Mouse (Mus musculus) kidney, embryonic 16.5 days (tissue): ENCODE data around the gene Tas2r143. TPM values are rescaled to one million over a fixed set of nuclear protein-coding genes. Genes with fewer than 3 reads are reported as not detected.

Experiments used
- ATAC-seq: fragments of 200-750 bp; cut with Nextera tagmentation; 2 replicates; pipeline ENCODE4 v1.8.0; 2017; ENCODE audit warnings: moderate TSS enrichment; ENCODE audit not compliant: low FRiP score, low TSS enrichment
- H3K27ac ChIP-seq: fragments of 300-500 bp; sonication (generic); 2 replicates; pipeline ENCODE4 v1.5.1; 2014; ENCODE audit warnings: low read length
- H3K27me3 ChIP-seq: fragments of 300-500 bp; sonication (generic); 2 replicates; pipeline ENCODE4 v1.6.1; 2014; ENCODE audit warnings: low read length, control low read depth, mixed read lengths; ENCODE audit not compliant: insufficient read depth
- H3K36me3 ChIP-seq: fragments of 300-500 bp; sonication (generic); 2 replicates; pipeline ENCODE4 v1.6.1; 2014; ENCODE audit warnings: low read length, control low read depth, mixed read lengths; ENCODE audit not compliant: insufficient read depth
- H3K4me1 ChIP-seq: fragments of 300-500 bp; sonication (generic); 2 replicates; pipeline ENCODE4 v1.6.1; 2014; ENCODE audit warnings: low read length, control low read depth, mixed read lengths; ENCODE audit not compliant: insufficient read depth
- H3K4me2 ChIP-seq: fragments of 300-500 bp; sonication (generic); replicated peaks from 2 replicates; pipeline ENCODE4 v1.6.1; 2014; ENCODE audit warnings: low read depth, low read length
- H3K4me3 ChIP-seq: fragments of 300-500 bp; sonication (generic); 2 replicates; pipeline ENCODE4 v1.5.1; 2014; ENCODE audit warnings: mild to moderate bottlenecking, low read length
- H3K9ac ChIP-seq: fragments of 300-500 bp; sonication (generic); replicated peaks from 2 replicates; pipeline ENCODE4 v1.6.1; 2014; ENCODE audit warnings: low read length
- H3K9me3 ChIP-seq: fragments of 300-500 bp; sonication (generic); 2 replicates; pipeline ENCODE4 v1.6.1; 2016; ENCODE audit warnings: low read length, control low read depth
- WGBS: fragments of 180-500 bp; shearing (Covaris S2); extraction: QIAGEN DNeasy Blood & Tissue Kit; methylation state at CpG from one replicate; pipeline ENCODE4 v1.1.7; 2014; 5-methylcytosine and 5-hydroxymethylcytosine counted together
- polyA plus RNA-seq: library from polyadenylated mRNA; unstranded; fragments of >200 nt; fragmentation: Nextera tagmentation; extraction: Ambion mirVana; gene quantifications from 2 replicates; pipeline ENCODE4 v1.2.1, GENCODE M21; 2015

Tas2r143 gene
- polyA plus RNA-seq, 1 experiment from 2014 or later = not detected

GRCm38 (mm10) chr6:42391796-42392330 is 8.2 kb upstream of the Tas2r143 start:
- WGBS = 21% methylated on average over 2 of the region's 2 CpGs
- ATAC-seq = peak; percentile 93
- H3K4me1 ChIP-seq = peaks cover 12% of the 10 kb centered on the region

GRCm38 (mm10) chr6:42395960-42396809 is 3.9 kb upstream of the Tas2r143 start:
- Histone ChIP-seq H3K27me3 (no peaks in the 10 kb centered on the region), H3K4me3 (no peak overlapping the region), H3K27ac (peak overlapping the region; percentile 47; the same call in 1 of the 2 replicates), H3K9me3 (no peaks in the 10 kb centered on the region), H3K36me3 (no peaks in the 10 kb centered on the region), H3K9ac (no peak overlapping the region), H3K4me1 (peaks cover 15% of the 10 kb centered on the region), H3K4me2 (no peak overlapping the region)
- peak; percentile 75 for ATAC-seq
- WGBS = 51% methylated on average over 9 of the region's 9 CpGs

More at GRCm38 (mm10) chr6:42391796-42392330, 8.2 kb upstream of the Tas2r143 start:
- H3K4me3 ChIP-seq = no peak overlapping the region
- H3K4me2 ChIP-seq = no peak overlapping the region
- H3K9ac ChIP-seq = no peak overlapping the region
- H3K36me3 ChIP-seq = no peaks in the 10 kb centered on the region
- H3K27me3 ChIP-seq = no peaks in the 10 kb centered on the region
- peak overlapping the region; percentile 53; the same call in 1 of the 2 replicates for H3K27ac ChIP-seq
- no peaks in the 10 kb centered on the region for H3K9me3 ChIP-seq

GRCm38 (mm10) chr6:42397041-42397657 is 2.9 kb upstream of the Tas2r143 start:
- no peaks in the 10 kb centered on the region for H3K9me3 ChIP-seq
- H3K4me1 ChIP-seq = peaks cover 9% of the 10 kb centered on the region
- no peaks in the 10 kb centered on the region for H3K27me3 ChIP-seq
- H3K36me3 ChIP-seq = no peaks in the 10 kb centered on the region
- no peak overlapping the region for H3K9ac ChIP-seq
- H3K4me2 ChIP-seq = no peak overlapping the region
- no peak overlapping the region for H3K4me3 ChIP-seq
- ATAC-seq = no peak
- no peak overlapping the region for H3K27ac ChIP-seq
- 64% methylated on average over 3 of the region's 3 CpGs for WGBS

GRCm38 (mm10) chr6:42398285-42398684 is 1.8 kb upstream of the Tas2r143 start:
- Histone ChIP-seq H3K9ac (no peak overlapping the region), H3K27ac (no peak overlapping the region), H3K4me2 (no peak overlapping the region), H3K36me3 (no peaks in the 10 kb centered on the region), H3K27me3 (no peaks in the 10 kb centered on the region), H3K4me3 (no peak overlapping the region), H3K9me3 (no peaks in the 10 kb centered on the region), H3K4me1 (peaks cover 9% of the 10 kb centered on the region)
- no peak for ATAC-seq
- WGBS = 73% methylated on average over 3 of the region's 3 CpGs

GRCm38 (mm10) chr6:42398998-42399397 is 1.0 kb upstream of the Tas2r143 start:
- no peak for ATAC-seq
- Histone ChIP-seq H3K4me3 (no peak overlapping the region), H3K4me2 (no peak overlapping the region), H3K27ac (no peak overlapping the region), H3K9me3 (no peaks in the 10 kb centered on the region), H3K36me3 (no peaks in the 10 kb centered on the region), H3K4me1 (peaks cover 9% of the 10 kb centered on the region), H3K9ac (no peak overlapping the region), H3K27me3 (no peaks in the 10 kb centered on the region)
- 96% methylated on average over 1 of the region's 1 CpGs for WGBS

GRCm38 (mm10) chr6:42405134-42405533 is 5.1 kb downstream of the Tas2r143 start, which contains the start of gene Tas2r135:
TSS of gene Tas2r135 (plus strand) at chr6:42405434.
- no peaks in the 10 kb centered on the region for H3K9me3 ChIP-seq
- no peak within 1 kb of the TSS for H3K4me3 ChIP-seq
- H3K27me3 ChIP-seq = no peaks in the 10 kb centered on the region
- H3K4me2 ChIP-seq = no peak within 1 kb of the TSS
- no peak within 1 kb of the TSS for H3K9ac ChIP-seq
- ATAC-seq = no peak
- H3K4me1 ChIP-seq = no peaks in the 10 kb centered on the region
- no peaks in the 10 kb centered on the region for H3K36me3 ChIP-seq
- 77% methylated on average over 2 of the region's 2 CpGs for WGBS
- no peak within 1 kb of the TSS for H3K27ac ChIP-seq

GRCm38 (mm10) chr6:42419443-42419842 is 19.4 kb downstream of the Tas2r143 start:
- Histone ChIP-seq H3K27me3 (no peaks in the 10 kb centered on the region), H3K4me2 (no peak overlapping the region), H3K9me3 (no peaks in the 10 kb centered on the region), H3K4me3 (no peak overlapping the region), H3K36me3 (no peaks in the 10 kb centered on the region), H3K4me1 (no peaks in the 10 kb centered on the region), H3K9ac (no peak overlapping the region), H3K27ac (no peak overlapping the region)
- 90% methylated on average over 2 of the region's 2 CpGs for WGBS
- ATAC-seq = no peak

- Histone ChIP-seq H3K9me3 (no peaks in the 10 kb centered on the region), H3K4me2 (no peak overlapping the region), H3K36me3 (no peaks in the 10 kb centered on the region), H3K27ac (no peak overlapping the region), H3K27me3 (no peaks in the 10 kb centered on the region), H3K9ac (no peak overlapping the region), H3K4me1 (no peaks in the 10 kb centered on the region), H3K4me3 (no peak overlapping the region)
- ATAC-seq = no peak
- 75% methylated on average over 2 of the region's 2 CpGs for WGBS
Measured at GRCm38 (mm10) chr6:42421439-42421838, 21.4 kb downstream of the Tas2r143 start.

GRCm38 (mm10) chr6:42424472-42424871 is 24.4 kb downstream of the Tas2r143 start:
- Histone ChIP-seq H3K27me3 (no peaks in the 10 kb centered on the region), H3K9me3 (no peaks in the 10 kb centered on the region), H3K36me3 (no peaks in the 10 kb centered on the region), H3K9ac (no peak overlapping the region), H3K27ac (no peak overlapping the region), H3K4me1 (no peaks in the 10 kb centered on the region), H3K4me3 (no peak overlapping the region), H3K4me2 (no peak overlapping the region)
- ATAC-seq = no peak
- 91% methylated on average over 3 of the region's 3 CpGs for WGBS

GRCm38 (mm10) chr6:42426337-42426736 is 26.3 kb downstream of the Tas2r143 start:
- Histone ChIP-seq H3K4me2 (no peak overlapping the region), H3K4me3 (no peak overlapping the region), H3K27ac (no peak overlapping the region), H3K9ac (no peak overlapping the region), H3K36me3 (no peaks in the 10 kb centered on the region), H3K4me1 (no peaks in the 10 kb centered on the region), H3K27me3 (no peaks in the 10 kb centered on the region), H3K9me3 (no peaks in the 10 kb centered on the region)
- ATAC-seq = no peak
- WGBS = 78% methylated on average over 4 of the region's 4 CpGs
